Mouse (Mus musculus): ENCODE data around the gene Peak1. TPM values are rescaled to one million over a fixed set of nuclear protein-coding genes. Genes with fewer than 3 reads are reported as not detected.

Peak1 gene
- polyA plus RNA-seq (2012; ENCODE audit: insufficient read depth, insufficient read length, missing spikeins): 27.9 and 33.7 TPM in 2 replicates

GRCm38 (mm10) chr9:56417948-56418737, at the start of gene Peak1, which contains the start of gene Hmg20a:
Gene Peak1, minus strand, starts transcription at chr9:56418067.
Gene Hmg20a, plus strand, starts transcription at chr9:56418609.
- Histone ChIP-seq H3K4me1 (ENCODE audit: control insufficient read depth, insufficient read depth, low read length) (peaks cover 22% of the 10 kb centered on the region), H3K4me3 (ENCODE audit: insufficient read depth, low read length) (peak within 1 kb of the TSS; percentile 98), H3K27ac (ENCODE audit: insufficient read depth, low read depth, low read length) (peak within 1 kb of the TSS; percentile 95)
- TF ChIP-seq POLR2A (IDR thresholded peaks at IDR 0.05; ENCODE audit: borderline replicate concordance, low read depth, low read length) (no peak), CTCF (IDR thresholded peaks at IDR 0.05; ENCODE audit: low read depth, low read length) (no peak)

- Histone ChIP-seq H3K4me1 (ENCODE audit: control insufficient read depth, insufficient read depth, low read length) (peaks cover 44% of the 10 kb centered on the region), H3K4me3 (ENCODE audit: insufficient read depth, low read length) (no peak overlapping the region), H3K27ac (ENCODE audit: insufficient read depth, low read depth, low read length) (peak overlapping the region; percentile 83)
- TF ChIP-seq POLR2A (IDR thresholded peaks at IDR 0.05; ENCODE audit: borderline replicate concordance, low read depth, low read length) (no peak), CTCF (IDR thresholded peaks at IDR 0.05; ENCODE audit: low read depth, low read length) (no peak)
Observed at GRCm38 (mm10) chr9:56466251-56466650, 48.4 kb upstream of the Peak1 start.

- H3K4me1 ChIP-seq (ENCODE audit: control insufficient read depth, insufficient read depth, low read length): peaks cover 48% of the 10 kb centered on the region
- H3K4me3 ChIP-seq (ENCODE audit: insufficient read depth, low read length): peak overlapping the region; percentile 18
- no peak for TF ChIP-seq CTCF (IDR thresholded peaks at IDR 0.05; ENCODE audit: low read depth, low read length)
- no peak for TF ChIP-seq POLR2A (IDR thresholded peaks at IDR 0.05; ENCODE audit: borderline replicate concordance, low read depth, low read length)
- peak overlapping the region; percentile 83 for H3K27ac ChIP-seq (ENCODE audit: insufficient read depth, low read depth, low read length)
Observed at GRCm38 (mm10) chr9:56464863-56465654, 47.2 kb upstream of the Peak1 start.

GRCm38 (mm10) chr9:56463686-56464515, 46.0 kb upstream of the Peak1 start:
- H3K27ac ChIP-seq (ENCODE audit: insufficient read depth, low read depth, low read length): peak overlapping the region; percentile 64
- no peak overlapping the region for H3K4me3 ChIP-seq (ENCODE audit: insufficient read depth, low read length)
- TF ChIP-seq POLR2A (IDR thresholded peaks at IDR 0.05; ENCODE audit: borderline replicate concordance, low read depth, low read length) (no peak), CTCF (IDR thresholded peaks at IDR 0.05; ENCODE audit: low read depth, low read length) (no peak)
- H3K4me1 ChIP-seq (ENCODE audit: control insufficient read depth, insufficient read depth, low read length): peaks cover 52% of the 10 kb centered on the region

- TF ChIP-seq CTCF (IDR thresholded peaks at IDR 0.05; ENCODE audit: low read depth, low read length) (no peak), POLR2A (IDR thresholded peaks at IDR 0.05; ENCODE audit: borderline replicate concordance, low read depth, low read length) (no peak)
- H3K27ac ChIP-seq (ENCODE audit: insufficient read depth, low read depth, low read length): peak overlapping the region; percentile 8
- H3K4me1 ChIP-seq (ENCODE audit: control insufficient read depth, insufficient read depth, low read length): peaks cover 52% of the 10 kb centered on the region
- H3K4me3 ChIP-seq (ENCODE audit: insufficient read depth, low read length): no peak overlapping the region
Observed at GRCm38 (mm10) chr9:56463046-56463445, 45.2 kb upstream of the Peak1 start.

- Histone ChIP-seq H3K4me1 (ENCODE audit: control insufficient read depth, insufficient read depth, low read length) (peaks cover 49% of the 10 kb centered on the region), H3K27ac (ENCODE audit: insufficient read depth, low read depth, low read length) (peak overlapping the region; percentile 8; the same call in 1 of the 2 replicates), H3K4me3 (ENCODE audit: insufficient read depth, low read length) (no peak overlapping the region)
- TF ChIP-seq CTCF (IDR thresholded peaks at IDR 0.05; ENCODE audit: low read depth, low read length) (no peak), POLR2A (IDR thresholded peaks at IDR 0.05; ENCODE audit: borderline replicate concordance, low read depth, low read length) (no peak)
Observed at GRCm38 (mm10) chr9:56462606-56463005, 44.7 kb upstream of the Peak1 start.

GRCm38 (mm10) chr9:56460987-56461386, 43.1 kb upstream of the Peak1 start:
- Histone ChIP-seq H3K27ac (ENCODE audit: insufficient read depth, low read depth, low read length) (no peak overlapping the region), H3K4me1 (ENCODE audit: control insufficient read depth, insufficient read depth, low read length) (peaks cover 38% of the 10 kb centered on the region), H3K4me3 (ENCODE audit: insufficient read depth, low read length) (no peak overlapping the region)
- TF ChIP-seq POLR2A (IDR thresholded peaks at IDR 0.05; ENCODE audit: borderline replicate concordance, low read depth, low read length) (no peak), CTCF (IDR thresholded peaks at IDR 0.05; ENCODE audit: low read depth, low read length) (no peak)

- Histone ChIP-seq H3K4me3 (ENCODE audit: insufficient read depth, low read length) (no peak overlapping the region), H3K4me1 (ENCODE audit: control insufficient read depth, insufficient read depth, low read length) (peaks cover 12% of the 10 kb centered on the region), H3K27ac (ENCODE audit: insufficient read depth, low read depth, low read length) (no peak overlapping the region)
- TF ChIP-seq POLR2A (IDR thresholded peaks at IDR 0.05; ENCODE audit: borderline replicate concordance, low read depth, low read length) (no peak), CTCF (IDR thresholded peaks at IDR 0.05; ENCODE audit: low read depth, low read length) (no peak)
Observed at GRCm38 (mm10) chr9:56456426-56456825, 38.6 kb upstream of the Peak1 start.

Measured in bone marrow macrophage, adult 2 months (primary cell).